Mouse (Mus musculus) embryonic stem cell, embryonic (primary cell): ENCODE measurements around the gene Sorl1.

Source experiments
- CTCF ChIA-PET, 4 experiments: fragments of 300-600 bp in 2 of 4; fragments of 350-600 bp in 2 of 4; sonication (Branson Sonifier 250); formaldehyde crosslinking; loops; one replicate each; lab custom pipeline; 2022; ENCODE audit warnings: inconsistent platforms in 2 of 4; lab: Charles Lee
- POLR2A ChIA-PET, 4 experiments: fragments of 300-600 bp in 2 of 4; fragments of 350-600 bp in 2 of 4; sonication (Branson Sonifier 250); formaldehyde crosslinking; loops; one replicate each; lab custom pipeline; 2022; ENCODE audit warnings: antibody characterized with exemption in 4 of 4, inconsistent platforms in 1 of 4; lab: Charles Lee

The Sorl1 gene

DNA sequence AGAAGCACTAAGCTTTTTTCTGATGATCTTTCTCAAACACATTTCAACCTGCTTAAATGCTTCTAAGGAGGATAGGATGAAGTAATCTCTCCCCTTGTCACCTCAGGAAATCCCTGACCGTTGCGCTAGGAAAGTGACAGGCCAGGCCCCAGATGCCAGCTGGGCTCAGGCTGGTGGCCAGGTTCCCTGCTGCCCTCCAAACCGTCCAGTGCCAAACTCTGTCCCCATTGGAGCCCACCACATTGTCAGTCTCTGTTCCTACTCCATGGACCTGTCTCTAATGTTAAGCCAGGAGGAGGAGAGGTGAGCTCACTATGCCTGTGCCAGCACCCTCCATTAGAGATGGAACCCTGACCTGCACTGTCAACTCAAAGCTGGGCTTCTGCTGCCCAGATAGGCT lies 149.4 kb downstream of the Sorl1 start:
- POLR2A ChIA-PET = interaction anchor here in 1 of 4 experiments (1.1 kb wide), 1 partner anchor 12 kb away, joined by 4 read pairs; no protein-coding TSS in a partner anchor
- CTCF ChIA-PET = interaction anchor here (0.5 to 1.6 kb wide), 10 partner anchors 19 to 759 kb away, joined by 3 to 8 read pairs (median 4); no protein-coding TSS in a partner anchor

DNA sequence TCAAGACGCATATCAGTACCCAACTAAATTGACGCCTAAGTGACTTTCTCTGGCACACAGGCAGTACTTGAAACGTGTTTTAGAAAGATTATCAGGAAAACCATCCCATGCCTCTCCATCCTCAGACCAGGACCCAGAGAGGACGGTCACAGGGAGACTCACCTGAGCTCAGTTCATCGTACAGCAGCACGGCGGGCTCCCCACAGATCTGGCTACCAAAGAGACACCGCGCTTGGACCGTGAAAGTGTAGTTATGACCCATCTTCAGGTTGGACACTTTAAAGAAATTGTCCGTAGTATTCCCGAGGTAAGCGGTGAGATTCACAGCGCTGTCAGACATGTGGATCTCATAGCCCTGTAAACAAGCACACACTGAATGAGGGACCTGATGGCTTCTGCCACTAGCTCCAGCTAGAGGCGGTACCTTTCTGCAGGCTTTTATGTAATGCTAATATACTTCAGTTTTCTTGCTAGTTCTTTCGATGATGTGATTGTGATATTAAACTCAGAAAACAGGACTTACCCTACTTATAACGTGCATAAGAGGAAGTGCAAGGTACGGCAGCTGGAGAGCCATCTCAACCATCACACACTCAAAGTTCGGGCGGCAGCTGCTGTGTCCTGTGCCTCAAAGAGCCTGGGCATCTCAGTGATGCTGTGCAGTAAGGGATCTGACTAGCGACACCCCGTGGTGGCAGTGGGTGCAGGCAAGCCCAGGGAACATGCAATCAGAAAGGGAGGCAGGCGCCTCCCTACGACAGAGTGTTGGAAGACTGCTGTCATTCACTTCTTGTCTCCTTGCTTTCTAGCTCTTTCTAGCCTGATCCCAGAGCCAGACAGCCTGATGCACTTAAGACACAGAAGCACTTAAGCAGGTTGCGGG lies 150.1 kb downstream of the Sorl1 start:
- ChIA-PET POLR2A (interaction anchor here in 1 of 4 experiments (1.1 kb wide), 1 partner anchor 11 kb away, joined by 4 read pairs; no protein-coding TSS in a partner anchor), CTCF (interaction anchor here (0.5 to 1.6 kb wide), 16 partner anchors 11 to 758 kb away, joined by 3 to 8 read pairs (median 3); no protein-coding TSS in a partner anchor)

DNA sequence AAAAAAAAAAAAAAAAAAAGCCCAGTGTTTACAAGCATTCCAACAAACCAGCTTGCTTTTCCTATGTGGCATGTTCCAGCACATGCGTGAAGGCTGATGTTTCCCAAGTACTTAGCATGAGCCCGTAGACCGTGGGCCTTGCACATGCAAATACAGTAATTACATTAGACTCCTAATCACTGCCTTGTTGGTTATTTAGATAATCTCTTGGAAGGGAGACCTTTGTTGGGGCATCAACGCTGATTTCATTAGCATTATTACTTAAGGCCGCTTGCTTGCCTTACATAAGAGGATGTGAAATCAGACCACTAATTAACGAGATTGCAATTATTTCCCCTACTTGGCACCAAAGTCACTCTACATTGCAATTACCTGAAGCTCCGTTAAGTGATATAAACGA lies 154.1 kb downstream of the Sorl1 start:
- ChIA-PET POLR2A (interaction anchor here in 1 of 4 experiments (0.6 kb wide), 1 partner anchor 941 kb away, joined by 4 read pairs; no protein-coding TSS in a partner anchor), CTCF (interaction anchor here in 2 of 4 experiments (0.6 to 1.0 kb wide), 3 partner anchors 27 to 762 kb away, joined by 4 to 9 read pairs (median 4); no protein-coding TSS in a partner anchor)

GRCm38 (mm10) chr9:41968673-41969460 lies 155.2 kb downstream of the Sorl1 start:
- ChIA-PET POLR2A (no interaction called here), CTCF (interaction anchor here in 3 of 4 experiments (0.7 to 1.4 kb wide), 3 partner anchors 15 to 356 kb away, joined by 3 to 9 read pairs (median 4); no protein-coding TSS in a partner anchor)

DNA sequence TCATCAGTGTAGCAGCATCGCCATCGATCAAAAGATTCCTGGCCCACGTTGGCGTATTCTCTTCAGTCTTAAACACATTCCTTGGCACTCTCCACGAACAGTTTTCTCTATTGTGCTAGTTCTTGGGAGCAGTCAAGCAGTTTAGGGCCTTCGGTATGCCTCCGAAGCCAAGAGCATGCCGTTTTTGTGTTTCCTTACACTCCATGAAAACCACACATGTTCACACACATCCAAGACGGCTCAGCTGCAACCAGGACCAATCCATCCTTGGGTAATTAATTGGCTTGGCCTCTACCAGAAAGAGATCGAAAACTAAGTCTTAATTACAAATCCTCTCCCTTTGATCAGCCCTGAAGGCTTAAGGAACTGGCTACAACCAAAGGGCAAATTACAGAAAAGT lies 162.8 kb downstream of the Sorl1 start:
- POLR2A ChIA-PET = no interaction called here
- CTCF ChIA-PET = interaction anchor here in 1 of 4 experiments (0.5 kb wide), 1 partner anchor 655 kb away, joined by 3 read pairs; no protein-coding TSS in a partner anchor

GRCm38 (mm10) chr9:41958282-41958681 lies 165.8 kb downstream of the Sorl1 start:
- CTCF ChIA-PET = interaction anchor here in 1 of 4 experiments (0.6 kb wide), 1 partner anchor 750 kb away, joined by 10 read pairs; no protein-coding TSS in a partner anchor
- POLR2A ChIA-PET = interaction anchor here in 2 of 4 experiments (0.7 to 1.1 kb wide), 2 partner anchors 109 to 306 kb away, joined by 4 to 11 read pairs; partner anchors contain the start of gene Sc5d (in 1 of the 2)

- ChIA-PET POLR2A (interaction anchor here in 3 of 4 experiments (0.5 to 1.5 kb wide), 7 partner anchors 19 to 725 kb away, joined by 3 read pairs; no protein-coding TSS in a partner anchor), CTCF (interaction anchor here (0.5 to 1.8 kb wide), 27 partner anchors 12 to 971 kb away, joined by 3 to 11 read pairs (median 4); partner anchors contain the start of gene Sc5d (in 1 of the 4))
Measured at GRCm38 (mm10) chr9:41953486-41953885, 170.6 kb downstream of the Sorl1 start.

GRCm38 (mm10) chr9:41952650-41953204 lies 171.4 kb downstream of the Sorl1 start:
- POLR2A ChIA-PET = interaction anchor here in 2 of 4 experiments (0.7 to 1.5 kb wide), 2 partner anchors 19 to 244 kb away, joined by 3 read pairs; no protein-coding TSS in a partner anchor
- CTCF ChIA-PET = interaction anchor here in 3 of 4 experiments (0.6 to 1.8 kb wide), 13 partner anchors 14 to 970 kb away, joined by 3 to 11 read pairs (median 4); no protein-coding TSS in a partner anchor

DNA sequence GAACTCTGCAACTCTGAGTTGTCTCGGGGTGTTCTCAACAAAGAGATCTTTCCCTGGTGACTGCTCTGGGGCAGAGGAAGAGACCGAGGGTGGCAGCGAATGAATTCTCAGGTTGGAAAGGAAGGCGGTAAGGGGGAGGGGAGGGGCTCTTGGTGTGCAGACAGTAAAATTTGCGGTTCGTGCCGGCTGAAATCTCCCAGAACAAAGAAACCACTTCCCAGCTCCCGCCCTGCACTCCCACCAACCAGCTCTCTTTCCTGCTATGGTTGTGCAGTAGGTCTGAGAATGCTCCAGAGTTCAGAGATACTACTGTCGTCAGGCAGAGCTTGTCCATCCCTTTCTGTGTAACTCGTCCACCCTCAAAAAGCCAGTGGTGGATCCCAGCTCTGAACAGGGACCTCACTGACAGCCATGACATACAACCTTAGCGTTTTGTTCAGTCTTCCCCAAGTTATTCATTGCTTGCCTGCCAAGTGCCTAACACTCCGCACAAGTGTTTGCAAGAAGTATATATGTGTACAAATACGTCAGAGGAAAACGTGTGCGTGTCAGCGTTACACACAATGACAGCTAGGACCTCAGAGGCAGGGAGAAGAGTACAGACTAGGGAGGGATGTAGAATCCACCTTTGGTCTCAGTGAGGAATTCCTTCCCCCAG lies 172.5 kb downstream of the Sorl1 start:
- CTCF ChIA-PET = interaction anchor here in 3 of 4 experiments (0.7 to 2.4 kb wide), 7 partner anchors 290 to 744 kb away, joined by 3 to 8 read pairs (median 3); partner anchors contain the start of gene Sc5d (in 1 of the 3)
- POLR2A ChIA-PET = interaction anchor here in 1 of 4 experiments (0.6 to 3.1 kb wide), 2 partner anchors 17 to 30 kb away, joined by 4 to 22 read pairs; no protein-coding TSS in a partner anchor

DNA sequence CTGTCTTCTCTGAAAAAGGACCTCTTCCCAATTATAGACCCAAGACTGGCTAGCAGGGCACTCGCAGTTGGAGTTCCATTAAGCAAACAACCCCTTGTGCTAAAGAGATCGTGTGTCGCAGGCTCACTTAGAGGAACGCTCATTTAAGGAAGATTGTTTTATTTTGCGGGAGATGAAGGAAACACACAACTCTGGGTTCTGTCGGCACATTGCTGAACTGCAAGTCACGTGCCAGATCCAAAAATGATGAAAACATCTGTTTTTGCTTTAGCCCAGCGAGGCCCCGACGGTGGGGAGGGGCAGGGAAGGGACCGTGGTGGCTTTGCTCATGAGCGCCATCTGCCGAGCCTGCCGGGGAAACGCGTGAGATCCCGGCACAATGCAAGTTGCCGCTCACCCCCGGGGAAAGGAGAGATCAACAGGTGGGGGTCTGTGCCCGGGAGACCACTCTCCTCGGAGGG lies 173.1 kb downstream of the Sorl1 start:
- ChIA-PET CTCF (interaction anchor here in 1 of 4 experiments (1.0 to 2.4 kb wide), 4 partner anchors 313 to 743 kb away, joined by 3 to 8 read pairs (median 7); partner anchors contain the start of gene Sc5d), POLR2A (interaction anchor here in 1 of 4 experiments (0.6 to 3.1 kb wide), 3 partner anchors 16 to 29 kb away, joined by 3 to 22 read pairs (median 4); no protein-coding TSS in a partner anchor)

GRCm38 (mm10) chr9:41950109-41950990 lies 173.7 kb downstream of the Sorl1 start:
- ChIA-PET CTCF (interaction anchor here (0.6 to 2.4 kb wide), 11 partner anchors 27 to 907 kb away, joined by 3 to 8 read pairs (median 3); no protein-coding TSS in a partner anchor), POLR2A (interaction anchor here in 2 of 4 experiments (1.1 to 3.1 kb wide), 7 partner anchors 10 to 63 kb away, joined by 3 to 22 read pairs (median 4); no protein-coding TSS in a partner anchor)

DNA sequence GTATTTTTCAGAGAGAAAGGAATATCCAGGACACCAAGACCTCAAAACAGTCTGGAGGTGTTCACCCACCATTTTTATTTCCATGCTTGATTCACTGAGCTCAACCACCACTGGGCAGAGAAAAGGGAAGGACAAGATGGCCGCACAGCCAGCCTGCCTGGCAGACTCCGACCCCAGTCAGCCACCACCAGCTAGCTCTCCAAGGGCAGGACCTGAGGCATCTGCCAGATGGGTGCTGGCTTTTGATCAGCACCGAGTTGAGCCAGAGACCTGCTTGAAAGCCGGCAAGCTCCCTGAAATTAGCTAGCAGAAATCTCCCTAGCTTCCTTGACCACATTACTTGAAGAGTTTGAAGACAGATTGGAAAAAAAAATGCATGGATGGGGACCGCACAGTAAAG lies 174.6 kb downstream of the Sorl1 start:
- ChIA-PET CTCF (interaction anchor here (0.6 to 2.1 kb wide), 8 partner anchors 76 to 908 kb away, joined by 3 to 8 read pairs (median 3); no protein-coding TSS in a partner anchor), POLR2A (interaction anchor here in 3 of 4 experiments (0.6 to 3.1 kb wide), 12 partner anchors 9 to 277 kb away, joined by 3 to 22 read pairs (median 3); no protein-coding TSS in a partner anchor)

DNA sequence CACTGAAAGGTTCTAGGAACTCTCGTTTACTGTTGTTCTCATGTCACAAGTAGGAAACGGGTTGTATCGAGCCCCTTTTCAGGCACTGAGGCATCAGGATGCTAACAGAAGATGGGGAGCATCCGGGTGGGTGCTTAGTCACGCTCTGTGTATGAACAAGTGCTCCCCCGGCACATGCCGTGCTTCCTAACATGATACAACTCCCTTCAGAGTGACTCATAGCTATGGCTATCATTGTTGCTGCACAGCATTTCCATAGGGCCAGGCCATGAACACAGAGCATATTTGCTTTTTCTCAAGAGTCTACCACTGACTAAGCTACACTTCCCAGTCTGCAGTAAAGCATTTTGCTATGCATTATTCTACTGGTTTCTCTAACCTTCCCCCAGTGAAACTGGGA lies 179.1 kb downstream of the Sorl1 start:
- ChIA-PET CTCF (no interaction called here), POLR2A (interaction anchor here in 2 of 4 experiments (0.8 to 0.9 kb wide), 2 partner anchors 11 to 53 kb away, joined by 3 read pairs; no protein-coding TSS in a partner anchor)

DNA sequence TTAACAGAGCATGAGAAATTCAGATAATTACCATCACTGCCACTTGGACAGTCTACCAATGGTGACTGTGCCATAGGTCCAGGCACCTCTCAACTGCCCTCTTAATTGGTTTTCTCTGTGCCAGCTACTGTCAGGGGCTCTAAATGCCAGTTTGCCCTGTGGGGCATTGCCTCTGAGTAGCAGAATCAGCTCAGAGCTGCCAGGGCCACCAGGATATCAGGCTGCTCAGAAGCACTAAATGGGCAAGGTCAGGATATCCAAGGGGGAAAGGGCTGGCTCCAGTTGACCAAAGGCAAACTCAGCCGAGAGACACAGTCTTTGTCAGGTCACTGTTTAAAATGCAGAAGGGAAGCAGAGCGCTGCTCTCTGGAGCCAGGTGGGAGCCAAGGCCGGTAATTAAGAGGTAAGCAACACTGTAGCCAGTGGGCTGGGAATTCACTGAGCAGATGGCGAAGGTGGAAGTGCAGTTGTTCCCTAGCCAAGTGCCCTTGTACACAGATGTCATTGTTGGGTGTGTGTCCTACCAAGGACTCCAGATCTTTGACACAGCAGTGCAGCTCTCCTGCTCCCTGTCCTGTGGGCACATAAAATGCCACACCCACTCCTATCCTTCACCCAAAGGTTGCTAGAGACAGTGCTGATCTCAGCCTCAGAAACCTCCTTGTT lies 181.0 kb downstream of the Sorl1 start:
- POLR2A ChIA-PET = interaction anchor here in 1 of 4 experiments (1.1 to 2.0 kb wide), 2 partner anchors 9 to 28 kb away, joined by 3 to 5 read pairs; no protein-coding TSS in a partner anchor
- CTCF ChIA-PET = interaction anchor here in 1 of 4 experiments (0.6 kb wide), 1 partner anchor 481 kb away, joined by 20 read pairs; no protein-coding TSS in a partner anchor
